Mouse (Mus musculus): ENCODE data around the gene Suds3. TPM values are rescaled to one million over a fixed set of nuclear protein-coding genes. Genes with fewer than 3 reads are reported as not detected.

Gene Suds3
- polyA plus RNA-seq, 1 experiment from 2014 or later: 30.5 TPM

DNA sequence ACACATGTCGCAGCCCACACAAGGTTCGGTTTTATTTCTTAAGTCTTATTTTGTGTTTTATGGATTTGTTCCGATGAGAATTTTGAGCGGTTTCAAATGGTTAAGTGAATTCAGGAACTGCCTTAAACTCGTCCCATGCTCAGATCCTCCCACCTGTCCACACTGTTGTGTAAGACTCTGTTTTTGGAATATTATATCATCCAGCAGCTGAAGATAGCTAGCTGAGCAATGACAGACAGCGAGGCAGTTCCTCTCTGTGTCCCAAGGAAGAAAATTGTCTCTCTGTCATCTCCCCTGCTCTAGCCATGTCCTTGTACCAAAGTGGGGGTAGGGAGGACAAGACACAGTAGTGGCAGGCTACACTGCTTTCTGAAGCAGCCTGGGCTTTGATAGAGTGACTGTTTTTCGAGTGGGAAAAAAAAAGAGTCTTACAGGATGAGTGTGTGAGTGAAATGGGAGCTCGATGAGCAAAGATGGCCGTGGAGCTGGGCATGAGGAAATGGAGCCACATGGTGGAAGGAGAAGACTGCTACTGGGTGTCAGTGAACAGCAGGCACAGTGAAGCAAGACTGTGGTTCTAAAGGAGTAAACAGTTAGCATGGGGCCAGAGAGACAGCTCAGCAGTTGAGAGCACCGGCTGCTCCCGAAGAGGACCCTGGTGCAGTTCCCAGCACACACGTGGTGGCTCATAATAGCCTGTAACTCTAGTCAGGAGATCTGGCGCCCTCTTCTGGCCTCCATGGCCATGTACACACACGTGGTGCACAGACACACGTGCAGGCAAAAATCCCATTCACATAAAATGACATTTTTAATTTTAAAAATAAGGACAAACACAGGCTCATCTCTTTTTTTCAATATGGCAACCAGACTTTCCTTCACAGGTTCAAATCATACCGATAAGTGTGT lies 31.5 kb upstream of the Suds3 start:
- H3K4me2 ChIP-seq (ENCODE audit: low read depth, low read length): no peak overlapping the region
- H3K9me3 ChIP-seq (ENCODE audit: low read length): peaks cover 4% of the 10 kb centered on the region; the same call in 1 of the 2 replicates
- peaks cover 37% of the 10 kb centered on the region for H3K4me1 ChIP-seq (ENCODE audit: insufficient read depth)
- 85% methylated on average over 16 of the region's 16 CpGs for WGBS (ENCODE audit: insufficient replicate concordance)
- TF ChIP-seq CTCF (IDR thresholded peaks at IDR 0.05; ENCODE audit: low read depth) (peak; percentile 44), EP300 (IDR thresholded peaks at IDR 0.05; ENCODE audit: low read depth) (no peak)
- no peak for DNase-seq
- H3K27ac ChIP-seq (ENCODE audit: low read depth): 0 out of 2 replicates have a peak overlapping the region, but pooled peaks have one; percentile 16
- H3K4me3 ChIP-seq (ENCODE audit: low read depth, low read length): no peak overlapping the region
- no peaks in the 10 kb centered on the region for H3K27me3 ChIP-seq (ENCODE audit: insufficient read depth, low read length)
- H3K36me3 ChIP-seq (replicated peaks; ENCODE audit: insufficient read depth, low read length): peaks cover 20% of the 10 kb centered on the region
- no peak overlapping the region for H3K9ac ChIP-seq (replicated peaks)
- ATAC-seq: no peak

DNA sequence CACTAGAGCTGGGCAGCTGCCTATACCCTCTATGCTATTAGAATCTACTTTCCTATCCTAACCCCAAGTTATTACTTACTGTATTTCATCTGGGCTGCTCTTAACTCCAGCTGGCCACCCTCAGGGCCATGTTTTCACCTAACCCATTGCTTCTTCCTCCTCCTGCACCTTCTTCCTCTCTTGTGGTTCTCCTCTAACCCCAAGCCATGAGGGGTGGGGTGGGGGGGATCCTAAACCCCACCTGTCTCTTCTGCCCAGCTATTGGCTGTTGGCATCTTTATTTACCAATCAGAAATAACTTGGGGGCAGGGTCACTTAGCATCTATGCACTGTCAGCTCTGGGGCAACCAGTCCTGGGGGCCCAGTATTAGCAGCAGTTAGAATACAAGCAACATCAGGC lies 30.3 kb upstream of the Suds3 start:
- DNase-seq (no peak), ATAC-seq (no peak)
- Histone ChIP-seq H3K4me3 (ENCODE audit: low read depth, low read length) (no peak overlapping the region), H3K4me2 (ENCODE audit: low read depth, low read length) (no peak overlapping the region), H3K9ac (replicated peaks) (no peak overlapping the region), H3K27me3 (ENCODE audit: insufficient read depth, low read length) (no peaks in the 10 kb centered on the region), H3K9me3 (ENCODE audit: low read length) (peaks cover 4% of the 10 kb centered on the region; the same call in 1 of the 2 replicates), H3K4me1 (ENCODE audit: insufficient read depth) (peaks cover 37% of the 10 kb centered on the region), H3K27ac (ENCODE audit: low read depth) (peak overlapping the region; percentile 11; the same call in 1 of the 2 replicates), H3K36me3 (replicated peaks; ENCODE audit: insufficient read depth, low read length) (peaks cover 12% of the 10 kb centered on the region)
- TF ChIP-seq CTCF (IDR thresholded peaks at IDR 0.05; ENCODE audit: low read depth) (no peak), EP300 (IDR thresholded peaks at IDR 0.05; ENCODE audit: low read depth) (no peak)

DNA sequence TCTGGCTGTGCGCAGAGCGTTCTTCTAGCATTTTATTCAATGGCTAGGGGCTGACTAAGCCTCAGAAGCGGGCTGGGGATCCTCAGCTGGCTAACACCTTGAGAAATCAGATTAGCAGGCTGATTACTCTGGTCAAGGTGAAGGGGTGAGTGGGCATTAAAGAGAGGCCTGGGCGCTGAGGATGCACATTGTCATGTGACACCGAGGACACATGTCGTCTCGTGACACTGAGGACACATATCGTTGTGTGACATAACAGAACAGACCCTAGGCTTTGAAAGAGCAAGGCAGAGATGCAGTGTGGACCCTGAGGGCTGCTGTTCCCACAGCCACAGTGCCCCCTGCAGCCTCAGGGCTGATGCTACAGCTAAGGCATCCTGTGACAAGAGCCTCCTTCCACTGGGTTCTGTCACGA lies 27.8 kb upstream of the Suds3 start:
- DNase-seq (peak; percentile 58), ATAC-seq (peak; percentile 65)
- H3K4me3 ChIP-seq (ENCODE audit: low read depth, low read length): no peak overlapping the region
- peaks cover 16% of the 10 kb centered on the region for H3K36me3 ChIP-seq (replicated peaks; ENCODE audit: insufficient read depth, low read length)
- H3K27me3 ChIP-seq (ENCODE audit: insufficient read depth, low read length): no peaks in the 10 kb centered on the region
- peaks cover 4% of the 10 kb centered on the region; the same call in 1 of the 2 replicates for H3K9me3 ChIP-seq (ENCODE audit: low read length)
- 42% methylated on average over 9 of the region's 9 CpGs for WGBS (ENCODE audit: insufficient replicate concordance)
- no peak overlapping the region for H3K4me2 ChIP-seq (ENCODE audit: low read depth, low read length)
- H3K4me1 ChIP-seq (ENCODE audit: insufficient read depth): peaks cover 49% of the 10 kb centered on the region
- no peak overlapping the region for H3K27ac ChIP-seq (ENCODE audit: low read depth)
- no peak overlapping the region for H3K9ac ChIP-seq (replicated peaks)
- TF ChIP-seq EP300 (IDR thresholded peaks at IDR 0.05; ENCODE audit: low read depth): no peak
- peak; percentile 88 for TF ChIP-seq CTCF (IDR thresholded peaks at IDR 0.05; ENCODE audit: low read depth)

DNA sequence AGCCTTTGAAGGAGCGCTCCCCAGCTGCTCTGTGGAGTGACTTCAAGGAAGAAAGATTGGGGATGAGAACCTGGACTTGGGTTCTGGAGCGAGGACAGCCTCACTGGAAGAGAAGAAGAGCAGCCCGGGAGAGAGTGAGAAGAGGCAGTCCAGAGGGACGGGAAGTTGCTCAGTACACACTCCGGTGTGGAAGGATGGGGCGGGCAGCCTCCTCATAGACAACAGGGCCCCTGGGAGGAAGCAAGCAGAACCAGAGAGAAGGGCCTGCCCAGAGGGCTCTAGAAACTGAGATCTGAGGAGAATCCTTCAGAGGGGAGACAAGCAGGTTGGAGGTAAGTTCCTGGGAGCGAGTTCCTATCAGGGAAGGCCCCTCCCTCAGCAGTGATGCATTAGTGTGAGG lies 24.5 kb upstream of the Suds3 start:
- H3K27ac ChIP-seq (ENCODE audit: low read depth): peak overlapping the region; percentile 60
- peak overlapping the region; percentile 11; the same call in 1 of the 2 replicates for H3K9ac ChIP-seq (replicated peaks)
- H3K9me3 ChIP-seq (ENCODE audit: low read length): no peaks in the 10 kb centered on the region
- no peaks in the 10 kb centered on the region for H3K27me3 ChIP-seq (ENCODE audit: insufficient read depth, low read length)
- no peak overlapping the region for H3K4me3 ChIP-seq (ENCODE audit: low read depth, low read length)
- no peak for DNase-seq
- H3K4me1 ChIP-seq (ENCODE audit: insufficient read depth): peaks cover 72% of the 10 kb centered on the region
- 48% methylated on average over 7 of the region's 7 CpGs for WGBS (ENCODE audit: insufficient replicate concordance)
- no peak for TF ChIP-seq EP300 (IDR thresholded peaks at IDR 0.05; ENCODE audit: low read depth)
- no peak for TF ChIP-seq CTCF (IDR thresholded peaks at IDR 0.05; ENCODE audit: low read depth)
- no peak for ATAC-seq
- peaks cover 6% of the 10 kb centered on the region for H3K36me3 ChIP-seq (replicated peaks; ENCODE audit: insufficient read depth, low read length)
- H3K4me2 ChIP-seq (ENCODE audit: low read depth, low read length): peak overlapping the region; percentile 20; the same call in 1 of the 2 replicates

DNA sequence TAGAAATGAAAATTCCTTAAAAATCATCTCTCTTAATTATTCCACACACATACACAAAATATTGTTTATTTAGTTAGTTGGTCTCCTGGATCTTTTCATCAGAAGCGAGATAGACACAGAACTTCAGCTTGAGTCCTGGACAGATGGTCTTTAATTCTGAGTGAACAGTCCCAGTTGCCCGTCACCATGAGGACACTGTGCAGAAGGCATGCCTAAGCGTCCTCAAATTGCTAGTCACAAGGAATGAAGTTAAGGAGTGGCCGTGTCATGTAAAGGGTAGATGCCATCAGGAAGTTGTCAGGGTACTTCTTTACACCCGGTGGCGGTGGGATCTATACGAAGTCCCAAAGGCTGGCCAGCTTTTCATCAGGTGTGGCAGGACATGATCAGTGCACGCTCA lies 23.9 kb upstream of the Suds3 start:
- 61% methylated on average over 8 of the region's 8 CpGs for WGBS (ENCODE audit: insufficient replicate concordance)
- Histone ChIP-seq H3K4me2 (ENCODE audit: low read depth, low read length) (0 out of 2 replicates have a peak overlapping the region, but pooled peaks have one; percentile 7), H3K4me3 (ENCODE audit: low read depth, low read length) (no peak overlapping the region), H3K27ac (ENCODE audit: low read depth) (peak overlapping the region; percentile 98; the same call in 1 of the 2 replicates), H3K36me3 (replicated peaks; ENCODE audit: insufficient read depth, low read length) (peaks cover 6% of the 10 kb centered on the region), H3K9ac (replicated peaks) (no peak overlapping the region), H3K4me1 (ENCODE audit: insufficient read depth) (peaks cover 74% of the 10 kb centered on the region), H3K27me3 (ENCODE audit: insufficient read depth, low read length) (no peaks in the 10 kb centered on the region), H3K9me3 (ENCODE audit: low read length) (no peaks in the 10 kb centered on the region)
- no peak for DNase-seq
- TF ChIP-seq EP300 (IDR thresholded peaks at IDR 0.05; ENCODE audit: low read depth): no peak
- TF ChIP-seq CTCF (IDR thresholded peaks at IDR 0.05; ENCODE audit: low read depth): no peak
- ATAC-seq: no peak

DNA sequence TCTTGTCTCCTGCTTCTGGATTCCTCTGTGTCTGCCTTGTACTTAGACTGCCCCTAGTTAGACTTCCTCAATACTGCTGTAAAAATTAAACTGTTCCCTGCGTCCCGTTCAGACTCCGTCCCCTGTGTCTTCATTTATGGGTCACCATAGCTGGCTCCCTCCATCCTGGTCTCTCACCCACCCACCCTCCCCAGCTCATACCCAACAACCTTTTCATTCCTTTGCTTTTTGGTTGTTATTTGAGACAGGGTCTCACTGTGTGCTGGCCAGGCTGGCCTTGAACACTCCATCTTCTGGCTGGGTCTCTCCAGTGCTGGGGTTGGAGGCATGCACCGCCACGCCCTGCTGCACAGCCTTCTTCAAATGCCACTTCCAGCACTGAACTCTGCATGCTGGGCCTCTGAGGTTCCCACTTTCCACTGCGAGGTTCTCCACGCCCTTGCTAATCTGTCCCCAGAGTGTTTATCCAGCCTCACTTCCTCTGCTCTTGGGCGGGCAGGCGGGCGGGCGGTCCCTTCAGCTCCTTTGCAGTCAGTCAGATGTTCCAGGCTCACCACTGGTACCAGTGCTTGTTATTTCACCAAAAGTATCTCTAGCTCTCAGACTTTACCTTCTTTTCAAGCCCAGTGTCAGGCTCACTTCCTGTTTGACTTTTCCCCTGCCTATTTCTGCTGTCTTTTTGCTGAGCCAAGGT lies 22.5 kb upstream of the Suds3 start:
- H3K9ac ChIP-seq (replicated peaks): peak overlapping the region; percentile 59
- peaks cover 77% of the 10 kb centered on the region for H3K4me1 ChIP-seq (ENCODE audit: insufficient read depth)

More for the DNA sequence above, 22.5 kb upstream of the Suds3 start:
- Histone ChIP-seq H3K27ac (ENCODE audit: low read depth) (peak overlapping the region; percentile 98), H3K4me2 (ENCODE audit: low read depth, low read length) (peak overlapping the region; percentile 85), H3K4me3 (ENCODE audit: low read depth, low read length) (peak overlapping the region; percentile 17; the same call in 1 of the 2 replicates), H3K27me3 (ENCODE audit: insufficient read depth, low read length) (no peaks in the 10 kb centered on the region), H3K9me3 (ENCODE audit: low read length) (no peaks in the 10 kb centered on the region), H3K36me3 (replicated peaks; ENCODE audit: insufficient read depth, low read length) (peaks cover 6% of the 10 kb centered on the region)
- 22% methylated on average over 11 of the region's 11 CpGs for WGBS (ENCODE audit: insufficient replicate concordance)
- peak; percentile 68 for ATAC-seq
- DNase-seq: peak; percentile 80
- TF ChIP-seq EP300 (IDR thresholded peaks at IDR 0.05; ENCODE audit: low read depth) (no peak; the same call in 1 of the 2 replicates), CTCF (IDR thresholded peaks at IDR 0.05; ENCODE audit: low read depth) (no peak)
